Mouse (Mus musculus): ENCODE data around the gene Stt3b. TPM values are rescaled to one million over a fixed set of nuclear protein-coding genes. Genes with fewer than 3 reads are reported as not detected.
A peak's percentile ranks its signal among the peaks of the same experiment; 100 is the strongest.

The Stt3b gene
- total and polyA plus RNA-seq, 3 experiments: 26.0 to 95.9 (median 65.4) TPM

DNA sequence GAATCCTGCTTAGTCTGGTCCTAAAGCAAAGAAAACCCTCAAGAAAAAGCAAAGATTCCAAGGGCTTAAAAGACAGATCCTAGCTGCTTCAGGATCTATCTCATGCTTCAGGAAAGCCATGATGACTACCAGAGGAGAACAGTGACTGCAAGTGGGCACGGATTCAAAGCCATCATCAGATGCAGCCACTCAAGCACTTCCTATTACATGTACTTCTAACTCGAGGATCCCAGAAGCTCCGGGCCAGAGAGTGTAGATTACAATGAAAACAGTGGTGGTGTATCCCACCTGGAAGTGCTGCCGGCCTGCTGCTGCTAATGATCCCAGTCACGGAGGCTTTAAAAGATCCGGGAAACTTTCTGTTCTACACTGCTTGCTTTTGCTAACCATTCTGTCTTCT, 4.0 kb downstream of the Stt3b start:
- ATAC-seq (ENCODE audit: extremely low read depth, insufficient number of reproducible peaks, low FRiP score, poor library complexity, severe bottlenecking) (no peak), DNase-seq (ENCODE audit: low spot score) (no peak)
- Histone ChIP-seq H3K36me3 (replicated peaks) (peaks cover 23% of the 10 kb centered on the region), H3K9me3 (replicated peaks) (no peaks in the 10 kb centered on the region), H3K4me3 (ENCODE audit: low read depth, low read length) (no peak overlapping the region; the same call in 1 of the 2 replicates), H3K27me3 (ENCODE audit: insufficient read depth, low read length) (no peaks in the 10 kb centered on the region), H3K4me1 (ENCODE audit: insufficient read depth, low read depth, low read length) (peaks cover 42% of the 10 kb centered on the region)
- TF ChIP-seq GATA1 (IDR thresholded peaks at IDR 0.05; ENCODE audit: borderline replicate concordance, low read length): no peak
- TF ChIP-seq GATA2 (IDR thresholded peaks at IDR 0.05; ENCODE audit: borderline replicate concordance, low read depth, low read length): no peak
- no peak for TF ChIP-seq POLR2AphosphoS5 (IDR thresholded peaks at IDR 0.05; ENCODE audit: insufficient replicate concordance, low read depth, low read length)
- TF ChIP-seq CTCF (IDR thresholded peaks at IDR 0.05; ENCODE audit: low read depth, low read length): no peak
- no peak for TF ChIP-seq TAL1 (conservative IDR thresholded peaks at IDR 0.05; ENCODE audit: low read depth, low read length)

DNA sequence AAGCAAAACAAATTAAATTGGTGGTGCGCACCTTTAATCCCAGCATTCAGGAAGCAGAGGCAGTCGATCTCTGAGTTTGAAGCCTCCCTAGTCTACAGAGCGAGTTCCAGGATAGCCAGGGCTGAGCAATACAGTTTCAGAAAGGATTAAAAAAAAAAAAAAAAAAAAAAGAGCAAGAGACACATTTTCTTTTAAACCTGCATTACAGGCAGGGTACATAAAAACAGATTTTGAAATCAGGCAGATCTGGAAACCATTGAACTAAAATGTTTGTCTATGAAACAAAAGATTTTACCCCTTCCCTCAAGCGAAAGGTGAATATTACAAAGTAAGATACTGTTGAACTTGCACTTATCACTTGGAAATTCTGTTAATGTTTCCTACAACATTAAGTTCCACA, 6.1 kb downstream of the Stt3b start:
- H3K9me3 ChIP-seq (replicated peaks): no peaks in the 10 kb centered on the region
- no peaks in the 10 kb centered on the region for H3K27me3 ChIP-seq (ENCODE audit: insufficient read depth, low read length)
- ATAC-seq (ENCODE audit: extremely low read depth, insufficient number of reproducible peaks, low FRiP score, poor library complexity, severe bottlenecking): no peak
- peaks cover 34% of the 10 kb centered on the region for H3K36me3 ChIP-seq (replicated peaks)
- H3K4me3 ChIP-seq (ENCODE audit: low read depth, low read length): no peak overlapping the region
- DNase-seq (ENCODE audit: low spot score): no peak
- TF ChIP-seq POLR2AphosphoS5 (IDR thresholded peaks at IDR 0.05; ENCODE audit: insufficient replicate concordance, low read depth, low read length): no peak
- no peak for TF ChIP-seq GATA1 (IDR thresholded peaks at IDR 0.05; ENCODE audit: borderline replicate concordance, low read length)
- TF ChIP-seq GATA2 (IDR thresholded peaks at IDR 0.05; ENCODE audit: borderline replicate concordance, low read depth, low read length): no peak
- no peak for TF ChIP-seq CTCF (IDR thresholded peaks at IDR 0.05; ENCODE audit: low read depth, low read length)
- no peak for TF ChIP-seq TAL1 (conservative IDR thresholded peaks at IDR 0.05; ENCODE audit: low read depth, low read length)
- H3K4me1 ChIP-seq (ENCODE audit: insufficient read depth, low read depth, low read length): peaks cover 50% of the 10 kb centered on the region

DNA sequence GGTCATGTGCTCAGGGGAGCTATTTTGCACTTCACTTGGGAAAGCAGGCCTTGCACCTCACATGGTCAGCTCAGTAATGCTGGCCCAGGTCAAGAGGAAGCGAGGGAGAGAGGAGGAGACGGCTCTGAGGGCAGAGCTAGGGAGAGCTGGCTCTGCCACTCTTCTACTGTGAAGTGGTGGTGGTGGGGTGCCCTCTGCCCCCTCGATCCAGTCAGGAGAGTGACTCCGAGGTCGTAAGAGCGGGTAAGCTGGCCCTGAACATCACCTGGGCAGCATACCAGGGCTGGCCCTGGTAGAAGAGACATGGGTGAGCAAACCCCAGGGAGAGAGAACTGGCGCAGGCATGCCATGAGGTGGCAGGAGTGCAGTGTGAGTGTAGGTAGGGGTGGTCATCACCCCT, 8.6 kb downstream of the Stt3b start:
- H3K4me3 ChIP-seq (ENCODE audit: low read depth, low read length): peak overlapping the region; percentile 52; the same call in 1 of the 2 replicates
- DNase-seq (ENCODE audit: low spot score) (no peak), ATAC-seq (ENCODE audit: extremely low read depth, insufficient number of reproducible peaks, low FRiP score, poor library complexity, severe bottlenecking) (no peak)
- TF ChIP-seq POLR2AphosphoS5 (IDR thresholded peaks at IDR 0.05; ENCODE audit: insufficient replicate concordance, low read depth, low read length) (no peak), GATA2 (IDR thresholded peaks at IDR 0.05; ENCODE audit: borderline replicate concordance, low read depth, low read length) (no peak), TAL1 (conservative IDR thresholded peaks at IDR 0.05; ENCODE audit: low read depth, low read length) (no peak), GATA1 (IDR thresholded peaks at IDR 0.05; ENCODE audit: borderline replicate concordance, low read length) (no peak), CTCF (IDR thresholded peaks at IDR 0.05; ENCODE audit: low read depth, low read length) (no peak)
- H3K4me1 ChIP-seq (ENCODE audit: insufficient read depth, low read depth, low read length): peaks cover 40% of the 10 kb centered on the region
- H3K36me3 ChIP-seq (replicated peaks): peaks cover 36% of the 10 kb centered on the region
- H3K27me3 ChIP-seq (ENCODE audit: insufficient read depth, low read length): no peaks in the 10 kb centered on the region
- H3K9me3 ChIP-seq (replicated peaks): no peaks in the 10 kb centered on the region

DNA sequence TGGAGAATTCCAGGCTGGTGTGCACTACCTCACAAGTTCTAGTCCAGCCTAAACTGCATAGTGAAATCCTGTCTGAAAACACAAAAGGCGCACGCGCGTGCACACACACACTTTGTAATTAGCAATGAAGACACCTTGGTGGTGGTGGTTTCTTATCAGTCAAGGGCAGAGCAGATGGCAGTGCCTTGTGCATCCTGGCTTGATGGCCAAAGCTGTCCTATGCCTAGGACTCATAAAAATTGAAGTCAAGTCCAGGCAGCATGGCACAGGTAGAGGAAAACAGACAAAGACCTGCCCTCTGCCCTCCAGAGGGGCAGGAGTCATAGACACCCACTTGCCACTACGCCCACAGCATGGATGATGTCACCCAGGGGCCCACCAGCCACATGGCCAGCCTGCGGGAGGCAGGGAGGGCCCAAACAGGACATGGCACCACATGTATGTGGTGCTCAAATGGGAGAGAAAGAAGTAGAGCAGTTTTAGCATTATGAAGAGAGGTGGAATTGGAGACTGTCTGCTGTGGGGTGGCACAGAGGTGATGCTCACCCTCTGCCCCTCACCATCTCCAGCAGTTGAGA, 9.1 kb downstream of the Stt3b start:
- ATAC-seq (ENCODE audit: extremely low read depth, insufficient number of reproducible peaks, low FRiP score, poor library complexity, severe bottlenecking) (peak; percentile 65), DNase-seq (ENCODE audit: low spot score) (no peak)
- H3K27me3 ChIP-seq (ENCODE audit: insufficient read depth, low read length): no peaks in the 10 kb centered on the region
- H3K9me3 ChIP-seq (replicated peaks): no peaks in the 10 kb centered on the region
- H3K4me3 ChIP-seq (ENCODE audit: low read depth, low read length): peak overlapping the region; percentile 52; the same call in 1 of the 2 replicates
- peaks cover 37% of the 10 kb centered on the region for H3K36me3 ChIP-seq (replicated peaks)
- peaks cover 37% of the 10 kb centered on the region for H3K4me1 ChIP-seq (ENCODE audit: insufficient read depth, low read depth, low read length)
- TF ChIP-seq GATA2 (IDR thresholded peaks at IDR 0.05; ENCODE audit: borderline replicate concordance, low read depth, low read length) (no peak), TAL1 (conservative IDR thresholded peaks at IDR 0.05; ENCODE audit: low read depth, low read length) (peak; percentile 68), GATA1 (IDR thresholded peaks at IDR 0.05; ENCODE audit: borderline replicate concordance, low read length) (no peak), CTCF (IDR thresholded peaks at IDR 0.05; ENCODE audit: low read depth, low read length) (no peak), POLR2AphosphoS5 (IDR thresholded peaks at IDR 0.05; ENCODE audit: insufficient replicate concordance, low read depth, low read length) (no peak)

DNA sequence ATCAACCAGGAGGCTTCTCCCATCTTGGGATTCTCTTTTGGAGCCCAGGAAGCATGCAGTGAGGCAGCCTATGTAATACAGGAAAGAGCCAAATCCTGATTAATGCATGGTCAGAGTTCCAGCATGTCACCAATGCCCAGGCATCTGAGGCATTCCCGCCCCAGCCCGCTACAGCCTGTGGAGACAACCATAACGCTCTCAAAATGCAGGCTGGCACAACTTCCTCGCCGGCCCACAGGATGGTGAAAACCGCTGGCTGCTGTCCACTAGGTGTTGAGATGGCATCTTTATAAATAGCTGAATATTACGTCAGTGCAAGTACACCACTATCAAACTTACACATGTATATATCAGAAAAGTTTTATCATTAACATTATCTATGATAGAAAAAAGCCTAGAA, 13.5 kb downstream of the Stt3b start:
- H3K4me1 ChIP-seq (ENCODE audit: insufficient read depth, low read depth, low read length): peaks cover 33% of the 10 kb centered on the region
- peaks cover 57% of the 10 kb centered on the region for H3K36me3 ChIP-seq (replicated peaks)

DNA sequence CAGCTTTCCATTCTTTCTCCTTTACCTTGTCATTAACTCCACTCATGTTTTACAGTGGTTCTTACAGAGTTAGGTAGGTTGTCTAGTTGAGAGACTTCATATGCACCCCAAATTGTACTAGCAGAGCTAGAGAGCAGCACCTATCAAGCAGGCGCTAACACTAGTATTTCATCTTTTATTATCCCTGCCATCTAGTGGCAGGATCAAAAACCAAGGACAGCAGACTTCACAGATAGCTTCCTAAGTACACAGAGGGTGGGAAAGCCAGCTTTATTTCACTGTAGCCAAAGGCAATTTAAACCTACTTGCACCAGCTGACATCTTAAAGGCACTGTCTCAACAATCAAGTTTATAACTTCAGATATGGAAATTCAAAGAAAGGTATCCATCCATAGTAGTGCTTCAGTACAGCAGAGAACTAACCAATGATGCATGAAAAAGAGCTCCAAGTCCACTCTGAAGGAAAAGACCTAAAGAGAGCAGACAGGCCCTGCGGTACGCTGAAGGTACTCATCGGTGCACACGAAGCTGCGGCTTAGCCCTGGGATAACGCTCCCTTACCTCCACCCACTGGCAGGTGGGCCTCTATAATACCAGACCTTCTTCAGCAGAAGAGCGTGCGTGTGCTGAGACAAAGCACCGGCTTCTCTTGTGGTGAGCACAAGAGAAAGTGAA, 16.2 kb downstream of the Stt3b start:
- ATAC-seq (ENCODE audit: extremely low read depth, insufficient number of reproducible peaks, low FRiP score, poor library complexity, severe bottlenecking): peak; percentile 69
- peaks cover 18% of the 10 kb centered on the region for H3K4me1 ChIP-seq (ENCODE audit: insufficient read depth, low read depth, low read length)
- TF ChIP-seq CTCF (IDR thresholded peaks at IDR 0.05; ENCODE audit: low read depth, low read length): no peak
- no peak for TF ChIP-seq GATA2 (IDR thresholded peaks at IDR 0.05; ENCODE audit: borderline replicate concordance, low read depth, low read length)
- TF ChIP-seq POLR2AphosphoS5 (IDR thresholded peaks at IDR 0.05; ENCODE audit: insufficient replicate concordance, low read depth, low read length): no peak
- TF ChIP-seq GATA1 (IDR thresholded peaks at IDR 0.05; ENCODE audit: borderline replicate concordance, low read length): no peak
- TF ChIP-seq TAL1 (conservative IDR thresholded peaks at IDR 0.05; ENCODE audit: low read depth, low read length): no peak
- DNase-seq (ENCODE audit: low spot score): no peak
- H3K27me3 ChIP-seq (ENCODE audit: insufficient read depth, low read length): no peaks in the 10 kb centered on the region
- H3K9me3 ChIP-seq (replicated peaks): no peaks in the 10 kb centered on the region
- peaks cover 59% of the 10 kb centered on the region for H3K36me3 ChIP-seq (replicated peaks)
- H3K4me3 ChIP-seq (ENCODE audit: low read depth, low read length): no peak overlapping the region

More for the DNA sequence above, 13.5 kb downstream of the Stt3b start:
- ATAC-seq (ENCODE audit: extremely low read depth, insufficient number of reproducible peaks, low FRiP score, poor library complexity, severe bottlenecking) (no peak), DNase-seq (ENCODE audit: low spot score) (no peak)
- TF ChIP-seq CTCF (IDR thresholded peaks at IDR 0.05; ENCODE audit: low read depth, low read length) (no peak), GATA1 (IDR thresholded peaks at IDR 0.05; ENCODE audit: borderline replicate concordance, low read length) (no peak), TAL1 (conservative IDR thresholded peaks at IDR 0.05; ENCODE audit: low read depth, low read length) (no peak)
- Histone ChIP-seq H3K4me3 (ENCODE audit: low read depth, low read length) (no peak overlapping the region), H3K27me3 (ENCODE audit: insufficient read depth, low read length) (no peaks in the 10 kb centered on the region), H3K9me3 (replicated peaks) (no peaks in the 10 kb centered on the region)

Measured in G1E (cell line).